Mouse (Mus musculus) brain, embryonic 14.5 days (tissue): Measurements from ENCODE around the gene Prss2.

Source experiments
- CTCF ChIP-seq: fragments of 200-500 bp; IDR thresholded peaks from 2 replicates; pipeline ENCODE4 v1.5.1; 2012; ENCODE audit warnings: inconsistent platforms, mild to moderate bottlenecking, moderate library complexity, borderline replicate concordance; ENCODE audit not compliant: insufficient read depth, insufficient read length; ENCODE audit errors: extremely low read depth
- POLR2A ChIP-seq: fragments of 200-500 bp; IDR thresholded peaks from 2 replicates; pipeline ENCODE4 v1.6.1; 2012; ENCODE audit warnings: mild to moderate bottlenecking, inconsistent platforms, borderline replicate concordance; ENCODE audit not compliant: poor library complexity, insufficient read depth, insufficient read length, severe bottlenecking; ENCODE audit errors: extremely low read depth

- no peak for TF ChIP-seq CTCF
- TF ChIP-seq POLR2A: no peak
Observed at GRCm38 (mm10) chr6:41556389-41556788, 34.8 kb downstream of the Prss2 start.
